Mouse (Mus musculus) ES-Bruce4 (cell line): Measurements from ENCODE around the gene Dld.

ENCODE experiments used
- CTCF ChIP-seq: IDR thresholded peaks from one replicate; pipeline ENCODE4 v1.8.1; 2011; ENCODE audit warnings: low read depth, low read length
- EP300 ChIP-seq: IDR thresholded peaks from 2 replicates; pipeline ENCODE4 v1.6.1; 2011; ENCODE audit warnings: low read depth, low read length; ENCODE audit not compliant: insufficient read depth
- POLR2A ChIP-seq: IDR thresholded peaks from one replicate; pipeline ENCODE4 v1.8.1; 2011; ENCODE audit warnings: low read length; ENCODE audit not compliant: insufficient read depth

DNA sequence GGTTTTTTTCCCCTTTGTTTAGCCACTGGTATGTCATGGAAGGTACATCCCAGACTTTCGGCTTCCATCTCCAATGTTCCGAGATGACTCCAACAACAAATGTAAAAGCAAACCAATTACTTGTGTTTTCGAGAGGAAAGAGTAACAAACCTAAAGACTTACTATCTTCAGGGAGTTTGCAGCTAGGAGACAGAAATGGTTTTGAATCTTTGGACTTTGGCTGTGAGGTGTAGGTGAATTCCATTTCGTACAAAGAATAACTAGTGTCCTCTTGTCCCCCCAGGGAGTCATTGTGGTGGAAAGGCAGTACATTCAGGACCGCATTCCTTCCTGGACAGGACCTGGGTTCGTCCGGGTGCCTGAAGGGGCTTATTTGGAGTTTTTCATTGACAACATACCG lies 52.7 kb downstream of the Dld start:
- TF ChIP-seq EP300 (no peak), POLR2A (no peak), CTCF (no peak)
